Mouse (Mus musculus) C2C12 (cell line): Measurements from ENCODE around the gene Cyp4f37. TPM values are rescaled to one million over a fixed set of nuclear protein-coding genes. Genes with fewer than 3 reads are reported as not detected.

ENCODE experiments used
- H3K27me3 ChIP-seq: one replicate; pipeline ENCODE4 v1.6.1; 2011; ENCODE audit not compliant: control insufficient read depth, insufficient read depth, insufficient read length
- H3K36me3 ChIP-seq: one replicate; pipeline ENCODE4 v1.6.1; 2011; ENCODE audit not compliant: control insufficient read depth, insufficient read depth
- H3K4me3 ChIP-seq: one replicate; pipeline ENCODE4 v1.5.1; 2011; ENCODE audit warnings: mild to moderate bottlenecking, control low read depth; ENCODE audit not compliant: poor library complexity, insufficient read depth, severe bottlenecking
- H3K79me2 ChIP-seq: one replicate; pipeline ENCODE4 v1.6.1; 2011; ENCODE audit not compliant: control insufficient read depth, insufficient read depth
- H3K79me3 ChIP-seq: one replicate; pipeline ENCODE4 v1.6.1; 2011; ENCODE audit warnings: low read depth, control low read depth
- H3ac ChIP-seq: one replicate; pipeline ENCODE3; 2011; ENCODE audit warnings: low read depth; ENCODE audit not compliant: control insufficient read depth, insufficient read length
- CEBPB ChIP-seq: IDR thresholded peaks from one replicate; pipeline ENCODE4 v1.6.1; 2011; ENCODE audit warnings: low read depth, mild to moderate bottlenecking, control low read depth, moderate library complexity
- CTCF ChIP-seq: IDR thresholded peaks from one replicate; pipeline ENCODE4 v1.5.1; 2011; ENCODE audit not compliant: control insufficient read depth, insufficient read depth, insufficient read length
- FOSL1 ChIP-seq: IDR thresholded peaks from one replicate; pipeline ENCODE4 v1.8.0; 2011; ENCODE audit warnings: mild to moderate bottlenecking, low read length; ENCODE audit not compliant: poor library complexity, insufficient read depth, severe bottlenecking
- MAX ChIP-seq: IDR thresholded peaks from one replicate; pipeline ENCODE4 v1.6.1; 2011; ENCODE audit warnings: mild to moderate bottlenecking, control low read depth
- MYOD1 ChIP-seq: IDR thresholded peaks from one replicate; pipeline ENCODE4 v1.6.1; 2011; ENCODE audit warnings: low read depth; ENCODE audit not compliant: control insufficient read depth, insufficient read length
- MYOG ChIP-seq: IDR thresholded peaks from one replicate; pipeline ENCODE4 v1.6.1; 2011; ENCODE audit not compliant: control insufficient read depth, insufficient read length; ENCODE audit errors: extremely low read depth
- USF1 ChIP-seq: IDR thresholded peaks from one replicate; pipeline ENCODE4 v1.6.1; 2011; ENCODE audit warnings: low read depth, mild to moderate bottlenecking, control low read depth, moderate library complexity
- polyA plus RNA-seq: library from polyadenylated mRNA; unstranded; fragments of >200 nt; fragmentation: generic; extraction: Trizol; gene quantifications from one replicate; pipeline ENCODE4 v1.2.1, GENCODE M21; 2012; ENCODE audit warnings: missing spikeins

The Cyp4f37 gene
- polyA plus RNA-seq, 1 experiment = not detected

GRCm38 (mm10) chr17:32637151-32637550, 16.0 kb downstream of the Cyp4f37 start:
- Histone ChIP-seq H3K36me3 (no peaks in the 10 kb centered on the region), H3K79me3 (no peaks in the 10 kb centered on the region), H3K79me2 (no peaks in the 10 kb centered on the region), H3ac (no peak overlapping the region), H3K27me3 (peaks cover 7% of the 10 kb centered on the region), H3K4me3 (no peak overlapping the region)
- TF ChIP-seq MAX (no peak), MYOG (no peak), CEBPB (no peak), USF1 (no peak)

- Histone ChIP-seq H3K79me3 (no peaks in the 10 kb centered on the region), H3K27me3 (peaks cover 4% of the 10 kb centered on the region), H3K4me3 (no peak overlapping the region), H3ac (no peak overlapping the region), H3K36me3 (no peaks in the 10 kb centered on the region), H3K79me2 (no peaks in the 10 kb centered on the region)
- TF ChIP-seq CTCF (no peak), FOSL1 (no peak), MAX (no peak), MYOG (no peak), MYOD1 (no peak), USF1 (no peak), CEBPB (no peak)
These were observed 25.5 kb downstream of the Cyp4f37 start for GRCm38 (mm10) chr17:32646631-32647030.

- no peak overlapping the region for H3ac ChIP-seq
- no peaks in the 10 kb centered on the region for H3K79me3 ChIP-seq
- H3K36me3 ChIP-seq = no peaks in the 10 kb centered on the region
- H3K79me2 ChIP-seq = no peaks in the 10 kb centered on the region
- TF ChIP-seq CEBPB = no peak
- no peak for TF ChIP-seq MYOG
- TF ChIP-seq CTCF = no peak
- no peak for TF ChIP-seq FOSL1
- TF ChIP-seq MYOD1 = no peak
- TF ChIP-seq USF1 = no peak
- no peak for TF ChIP-seq MAX
- no peak overlapping the region for H3K4me3 ChIP-seq
- H3K27me3 ChIP-seq = no peaks in the 10 kb centered on the region
These were observed 32.8 kb downstream of the Cyp4f37 start for GRCm38 (mm10) chr17:32653860-32654259.

- Histone ChIP-seq H3K79me3 (no peaks in the 10 kb centered on the region), H3K4me3 (no peak overlapping the region), H3K79me2 (no peaks in the 10 kb centered on the region), H3K27me3 (no peaks in the 10 kb centered on the region), H3ac (no peak overlapping the region), H3K36me3 (no peaks in the 10 kb centered on the region)
- TF ChIP-seq CTCF (no peak), MYOD1 (peak; percentile 31)
These were observed 35.9 kb downstream of the Cyp4f37 start for GRCm38 (mm10) chr17:32657041-32657440.

- no peaks in the 10 kb centered on the region for H3K27me3 ChIP-seq
- H3ac ChIP-seq = no peak overlapping the region
- H3K79me2 ChIP-seq = no peaks in the 10 kb centered on the region
- no peaks in the 10 kb centered on the region for H3K36me3 ChIP-seq
- H3K4me3 ChIP-seq = no peak overlapping the region
- TF ChIP-seq MAX = no peak
- no peak for TF ChIP-seq CTCF
- no peak for TF ChIP-seq MYOG
- TF ChIP-seq USF1 = no peak
- TF ChIP-seq FOSL1 = no peak
- no peak for TF ChIP-seq CEBPB
- TF ChIP-seq MYOD1 = no peak
- no peaks in the 10 kb centered on the region for H3K79me3 ChIP-seq
These were observed 37.1 kb downstream of the Cyp4f37 start for GRCm38 (mm10) chr17:32658246-32658645.

DNA sequence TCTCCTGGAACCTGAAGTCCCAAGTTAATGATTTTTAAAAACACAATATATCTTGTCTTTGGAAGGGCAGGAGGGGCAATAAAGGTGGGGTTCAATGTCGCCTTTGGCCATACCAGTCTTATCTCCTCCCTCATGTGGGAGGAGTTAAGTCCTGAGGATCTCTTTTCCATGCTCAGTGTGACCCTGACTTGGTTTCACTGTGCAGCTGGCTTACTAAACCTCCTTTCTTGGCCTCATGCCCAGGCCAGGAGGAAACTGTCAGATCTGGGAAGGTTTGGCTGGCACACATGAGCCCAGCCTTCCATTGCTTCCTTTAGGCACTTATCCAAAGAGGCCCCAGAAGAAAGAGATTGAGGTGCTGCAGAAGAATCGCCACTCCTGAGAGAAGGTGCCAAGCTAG, 37.6 kb downstream of the Cyp4f37 start, which contains the start of gene Cyp4f40:
Gene Cyp4f40 (plus strand): TSS at position 189 of the 400 bp plus-strand sequence.
- no peak for TF ChIP-seq CTCF
- TF ChIP-seq MYOG = no peak
- no peak for TF ChIP-seq FOSL1
- no peak for TF ChIP-seq USF1

GRCm38 (mm10) chr17:32673976-32674375, 52.9 kb downstream of the Cyp4f37 start:
- TF ChIP-seq MYOD1 (no peak), USF1 (no peak), MAX (no peak), CTCF (no peak), FOSL1 (no peak), MYOG (no peak), CEBPB (no peak)
- no peaks in the 10 kb centered on the region for H3K79me3 ChIP-seq
- H3ac ChIP-seq = no peak overlapping the region
- no peaks in the 10 kb centered on the region for H3K79me2 ChIP-seq
- H3K4me3 ChIP-seq = no peak overlapping the region
- no peaks in the 10 kb centered on the region for H3K36me3 ChIP-seq
- no peaks in the 10 kb centered on the region for H3K27me3 ChIP-seq

More for the DNA sequence above, 37.6 kb downstream of the Cyp4f37 start, which contains the start of gene Cyp4f40:
- H3K79me2 ChIP-seq = no peaks in the 10 kb centered on the region
- no peaks in the 10 kb centered on the region for H3K27me3 ChIP-seq
- H3K4me3 ChIP-seq = no peak within 1 kb of the TSS
- no peak within 1 kb of the TSS for H3ac ChIP-seq
- H3K36me3 ChIP-seq = no peaks in the 10 kb centered on the region
- no peaks in the 10 kb centered on the region for H3K79me3 ChIP-seq
